Mouse (Mus musculus): ENCODE results near the gene Nwd2. TPM values are rescaled to one million over a fixed set of nuclear protein-coding genes. Genes with fewer than 3 reads are reported as not detected.

Nwd2 gene
- not detected in 2 replicates for polyA plus RNA-seq (2011; ENCODE audit: insufficient read length, low read depth, missing spikeins)

DNA sequence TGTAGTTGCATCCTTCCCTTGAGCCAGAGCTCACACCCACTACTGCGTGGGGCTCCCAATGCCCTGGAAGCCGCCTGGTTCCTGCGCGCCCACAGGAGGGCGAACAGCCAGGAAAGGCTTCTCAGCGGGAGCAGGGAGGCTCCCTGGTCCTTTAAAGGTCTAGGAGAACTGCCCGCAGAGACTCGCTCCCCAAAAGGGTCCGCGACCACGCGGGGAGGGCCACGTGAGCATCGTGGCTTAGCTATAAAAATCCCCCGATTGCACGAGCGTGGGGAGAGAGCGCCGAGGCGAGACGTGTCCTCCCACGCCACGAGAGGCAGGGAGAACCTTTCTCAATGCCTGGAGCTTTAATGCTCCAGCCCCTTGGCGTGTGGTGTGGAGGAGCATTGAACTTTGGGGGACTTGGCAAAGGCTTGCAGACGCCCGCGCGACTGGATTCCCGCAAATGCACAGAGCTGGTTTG, at the start of gene Nwd2:
Gene Nwd2, plus strand, starts transcription at position 33 of the 463 bp plus-strand sequence.
- no peak within 1 kb of the TSS for H3K27ac ChIP-seq (ENCODE audit: insufficient read depth, low read length)
- TF ChIP-seq CTCF (IDR thresholded peaks at IDR 0.05; ENCODE audit: borderline replicate concordance, insufficient read depth, low read length) (no peak), POLR2A (IDR thresholded peaks at IDR 0.05; ENCODE audit: low read depth, low read length) (no peak)
- H3K4me1 ChIP-seq (ENCODE audit: control insufficient read depth, insufficient read depth, low read length), result no peaks in the 10 kb centered on the region
- H3K4me3 ChIP-seq (ENCODE audit: insufficient read depth, low read length), result peak within 1 kb of the TSS; percentile 7

DNA sequence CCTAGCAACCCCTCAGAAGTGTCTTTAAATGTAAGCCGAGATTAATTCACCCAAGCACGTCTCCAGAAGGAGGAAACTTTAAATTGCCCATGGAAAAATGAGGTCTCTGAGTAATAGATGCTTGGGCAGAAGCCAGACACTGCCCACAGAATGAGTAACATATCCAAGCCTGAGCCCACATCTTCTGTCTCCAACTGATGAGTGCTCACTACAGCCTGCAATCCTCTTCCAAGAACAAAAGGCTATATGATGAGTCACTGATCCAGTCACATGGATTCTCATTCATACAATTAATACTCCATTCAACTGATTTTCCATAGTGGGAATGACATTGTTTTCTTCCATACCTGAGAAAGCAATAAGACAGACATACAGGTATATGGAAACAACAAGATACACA, 41.5 kb upstream of the Nwd2 start:
- Histone ChIP-seq H3K4me1 (ENCODE audit: control insufficient read depth, insufficient read depth, low read length) (no peaks in the 10 kb centered on the region), H3K4me3 (ENCODE audit: insufficient read depth, low read length) (no peak overlapping the region), H3K27ac (ENCODE audit: insufficient read depth, low read length) (no peak overlapping the region)
- TF ChIP-seq POLR2A (IDR thresholded peaks at IDR 0.05; ENCODE audit: low read depth, low read length) (no peak), CTCF (IDR thresholded peaks at IDR 0.05; ENCODE audit: borderline replicate concordance, insufficient read depth, low read length) (no peak)

DNA sequence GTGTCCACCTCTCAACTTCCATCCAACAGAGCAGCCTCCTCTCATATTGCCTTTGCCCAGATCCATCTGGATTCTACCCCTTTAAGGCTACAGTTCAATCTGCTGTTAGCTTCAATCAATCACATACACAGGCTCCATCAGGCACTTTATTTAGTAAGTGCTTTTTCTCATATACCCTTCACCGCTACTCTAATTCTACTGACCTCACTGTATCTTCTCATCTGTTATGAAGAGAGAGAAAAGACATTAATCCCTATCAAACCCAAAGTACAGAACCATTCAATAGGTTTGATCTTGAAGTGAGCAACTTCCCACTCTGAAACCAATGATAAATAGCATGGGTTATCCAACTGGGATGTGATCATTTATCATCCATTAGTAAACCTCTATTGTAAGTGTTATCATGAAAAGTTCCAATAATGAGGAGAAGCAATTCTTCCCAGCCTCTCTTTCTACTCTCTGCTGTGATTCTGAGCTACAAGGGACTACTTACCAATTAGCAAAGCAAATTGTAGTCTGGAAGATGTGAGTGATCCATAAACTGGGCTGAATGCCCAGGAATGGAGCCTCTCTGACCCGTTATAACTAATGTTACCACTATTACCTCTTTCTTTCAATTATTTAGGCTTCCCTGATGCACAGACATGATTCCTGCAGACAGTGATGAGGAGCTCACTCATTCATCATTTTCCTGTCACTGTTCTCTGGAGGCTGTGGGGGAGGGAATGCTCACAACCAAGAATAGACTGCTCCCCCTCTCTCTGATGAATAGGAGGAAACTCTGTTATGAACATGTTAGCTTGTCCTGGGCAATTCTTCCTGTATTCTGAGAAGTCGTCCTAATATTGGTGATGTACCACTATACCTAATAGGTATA, 31.9 kb upstream of the Nwd2 start:
- H3K4me1 ChIP-seq (ENCODE audit: control insufficient read depth, insufficient read depth, low read length), result no peaks in the 10 kb centered on the region
- H3K4me3 ChIP-seq (ENCODE audit: insufficient read depth, low read length), result no peak overlapping the region
- H3K27ac ChIP-seq (ENCODE audit: insufficient read depth, low read length), result no peak overlapping the region
- TF ChIP-seq POLR2A (IDR thresholded peaks at IDR 0.05; ENCODE audit: low read depth, low read length) (no peak), CTCF (IDR thresholded peaks at IDR 0.05; ENCODE audit: borderline replicate concordance, insufficient read depth, low read length) (no peak)

DNA sequence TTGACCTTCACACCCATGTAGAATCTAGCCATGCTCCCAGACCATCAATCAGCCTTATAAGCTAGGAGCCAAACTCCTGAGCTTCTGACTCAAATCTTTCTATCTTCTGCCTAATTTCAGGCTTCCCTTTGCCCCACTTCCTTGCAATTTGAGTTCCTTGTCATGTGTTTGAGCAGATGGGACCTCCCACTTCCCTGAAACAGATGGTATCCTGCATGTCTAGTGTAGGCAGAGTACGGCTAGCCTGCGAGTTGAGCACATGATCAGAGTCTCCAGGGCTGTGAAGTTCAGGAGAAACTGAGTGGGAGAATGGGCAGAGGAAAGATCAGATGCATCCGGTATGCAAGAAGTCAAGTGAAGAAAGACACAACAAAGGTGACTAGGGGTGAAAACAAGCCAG, 24.8 kb upstream of the Nwd2 start:
- Histone ChIP-seq H3K4me1 (ENCODE audit: control insufficient read depth, insufficient read depth, low read length) (no peaks in the 10 kb centered on the region), H3K4me3 (ENCODE audit: insufficient read depth, low read length) (no peak overlapping the region), H3K27ac (ENCODE audit: insufficient read depth, low read length) (no peak overlapping the region)
- no peak for TF ChIP-seq POLR2A (IDR thresholded peaks at IDR 0.05; ENCODE audit: low read depth, low read length)
- no peak for TF ChIP-seq CTCF (IDR thresholded peaks at IDR 0.05; ENCODE audit: borderline replicate concordance, insufficient read depth, low read length)

DNA sequence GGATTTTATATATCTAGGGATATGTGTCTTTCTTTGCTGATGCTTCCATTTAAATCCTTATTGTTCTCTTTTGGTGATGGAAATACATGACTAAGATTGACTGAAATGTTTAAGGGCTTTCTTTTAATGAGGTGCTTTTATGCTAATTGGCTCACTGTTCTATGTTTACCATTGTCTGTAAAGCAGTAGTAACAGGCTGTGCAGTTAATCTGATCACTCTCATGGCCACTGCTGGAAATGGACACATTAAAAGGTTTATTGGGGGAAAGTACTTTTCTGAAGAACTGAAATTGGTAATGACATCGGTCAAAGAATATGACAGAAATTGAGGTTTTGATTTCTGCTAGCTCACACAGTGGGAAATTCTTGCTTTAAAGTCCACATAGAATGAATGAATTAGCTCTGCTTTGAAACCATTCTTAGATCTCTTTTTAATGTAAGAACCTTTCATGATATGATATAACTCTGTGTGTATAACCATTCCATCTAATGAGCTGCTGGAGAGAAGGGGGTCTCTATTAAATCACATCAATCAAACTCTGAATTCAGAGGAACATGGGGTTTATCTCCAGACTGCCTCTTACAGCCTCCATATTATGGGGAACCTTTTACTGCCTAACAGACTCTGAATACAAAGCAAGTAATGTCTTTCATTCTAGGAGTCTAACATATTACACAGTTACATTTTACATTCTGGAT, 20.9 kb upstream of the Nwd2 start:
- TF ChIP-seq CTCF (IDR thresholded peaks at IDR 0.05; ENCODE audit: borderline replicate concordance, insufficient read depth, low read length) (no peak), POLR2A (IDR thresholded peaks at IDR 0.05; ENCODE audit: low read depth, low read length) (no peak)
- H3K4me1 ChIP-seq (ENCODE audit: control insufficient read depth, insufficient read depth, low read length), result no peaks in the 10 kb centered on the region
- H3K27ac ChIP-seq (ENCODE audit: insufficient read depth, low read length), result no peak overlapping the region
- H3K4me3 ChIP-seq (ENCODE audit: insufficient read depth, low read length), result no peak overlapping the region

DNA sequence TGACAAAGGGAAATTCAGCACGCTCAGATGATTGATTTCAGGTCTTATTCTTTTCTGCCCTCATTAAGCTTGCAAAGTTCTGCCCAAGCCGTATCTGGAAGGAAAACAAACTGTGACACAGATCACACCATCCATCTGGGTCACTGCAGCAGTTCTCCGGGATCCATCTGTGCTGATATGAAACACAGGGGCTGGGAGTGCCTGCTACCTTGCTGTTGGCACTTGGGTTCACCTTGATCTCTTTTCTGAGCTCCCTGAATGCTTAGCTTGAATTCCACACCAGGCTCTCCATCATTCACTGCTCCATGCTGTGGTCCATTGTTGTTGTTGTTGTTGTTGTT, 20.4 kb upstream of the Nwd2 start:
- H3K27ac ChIP-seq (ENCODE audit: insufficient read depth, low read length), result no peak overlapping the region
- H3K4me3 ChIP-seq (ENCODE audit: insufficient read depth, low read length), result no peak overlapping the region
- no peak for TF ChIP-seq POLR2A (IDR thresholded peaks at IDR 0.05; ENCODE audit: low read depth, low read length)
- TF ChIP-seq CTCF (IDR thresholded peaks at IDR 0.05; ENCODE audit: borderline replicate concordance, insufficient read depth, low read length), result no peak
- H3K4me1 ChIP-seq (ENCODE audit: control insufficient read depth, insufficient read depth, low read length), result no peaks in the 10 kb centered on the region

DNA sequence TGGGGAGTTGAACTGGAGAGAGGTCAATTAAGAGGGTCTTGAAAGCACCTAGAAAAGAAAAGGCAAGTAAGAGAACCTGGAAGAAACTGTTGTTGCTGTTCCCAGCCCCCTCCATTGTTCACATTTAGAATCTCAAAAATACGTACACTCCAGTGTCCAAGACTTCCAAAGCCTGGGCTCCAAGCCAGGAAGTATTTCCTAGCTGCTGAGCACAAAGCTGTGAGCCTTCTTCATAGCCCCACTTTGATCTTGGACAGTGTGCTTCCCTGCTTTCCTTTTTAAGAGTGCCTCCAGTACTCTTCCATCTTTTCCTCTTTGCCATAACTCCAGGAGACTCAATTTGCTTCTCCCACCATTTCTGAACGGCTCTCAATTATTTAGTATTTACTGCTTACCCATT, 14.3 kb upstream of the Nwd2 start:
- Histone ChIP-seq H3K4me1 (ENCODE audit: control insufficient read depth, insufficient read depth, low read length) (no peaks in the 10 kb centered on the region), H3K27ac (ENCODE audit: insufficient read depth, low read length) (no peak overlapping the region), H3K4me3 (ENCODE audit: insufficient read depth, low read length) (no peak overlapping the region)
- TF ChIP-seq CTCF (IDR thresholded peaks at IDR 0.05; ENCODE audit: borderline replicate concordance, insufficient read depth, low read length) (no peak), POLR2A (IDR thresholded peaks at IDR 0.05; ENCODE audit: low read depth, low read length) (no peak)

DNA sequence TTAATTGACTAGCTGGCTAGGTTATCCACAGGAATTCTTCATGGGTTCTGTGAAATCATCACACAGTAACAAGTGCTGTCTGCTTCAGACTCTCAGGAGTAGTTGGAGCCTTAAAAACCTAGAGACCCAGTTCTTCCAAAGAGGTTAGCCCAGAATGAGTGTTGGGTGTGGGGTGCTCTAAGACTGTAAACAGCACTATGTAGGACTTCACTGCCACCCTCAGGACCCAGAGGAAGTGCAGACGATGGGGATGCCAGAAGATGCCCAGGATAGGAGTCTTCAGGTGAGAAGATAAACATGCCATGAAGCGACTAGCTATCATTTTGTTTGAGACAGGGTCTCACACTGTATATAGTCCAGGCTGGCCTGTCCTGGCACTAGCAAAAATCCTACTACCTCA, 715 bp upstream of the Nwd2 start:
- Histone ChIP-seq H3K27ac (ENCODE audit: insufficient read depth, low read length) (no peak overlapping the region), H3K4me3 (ENCODE audit: insufficient read depth, low read length) (no peak overlapping the region), H3K4me1 (ENCODE audit: control insufficient read depth, insufficient read depth, low read length) (no peaks in the 10 kb centered on the region)
- no peak for TF ChIP-seq CTCF (IDR thresholded peaks at IDR 0.05; ENCODE audit: borderline replicate concordance, insufficient read depth, low read length)
- no peak for TF ChIP-seq POLR2A (IDR thresholded peaks at IDR 0.05; ENCODE audit: low read depth, low read length)

DNA sequence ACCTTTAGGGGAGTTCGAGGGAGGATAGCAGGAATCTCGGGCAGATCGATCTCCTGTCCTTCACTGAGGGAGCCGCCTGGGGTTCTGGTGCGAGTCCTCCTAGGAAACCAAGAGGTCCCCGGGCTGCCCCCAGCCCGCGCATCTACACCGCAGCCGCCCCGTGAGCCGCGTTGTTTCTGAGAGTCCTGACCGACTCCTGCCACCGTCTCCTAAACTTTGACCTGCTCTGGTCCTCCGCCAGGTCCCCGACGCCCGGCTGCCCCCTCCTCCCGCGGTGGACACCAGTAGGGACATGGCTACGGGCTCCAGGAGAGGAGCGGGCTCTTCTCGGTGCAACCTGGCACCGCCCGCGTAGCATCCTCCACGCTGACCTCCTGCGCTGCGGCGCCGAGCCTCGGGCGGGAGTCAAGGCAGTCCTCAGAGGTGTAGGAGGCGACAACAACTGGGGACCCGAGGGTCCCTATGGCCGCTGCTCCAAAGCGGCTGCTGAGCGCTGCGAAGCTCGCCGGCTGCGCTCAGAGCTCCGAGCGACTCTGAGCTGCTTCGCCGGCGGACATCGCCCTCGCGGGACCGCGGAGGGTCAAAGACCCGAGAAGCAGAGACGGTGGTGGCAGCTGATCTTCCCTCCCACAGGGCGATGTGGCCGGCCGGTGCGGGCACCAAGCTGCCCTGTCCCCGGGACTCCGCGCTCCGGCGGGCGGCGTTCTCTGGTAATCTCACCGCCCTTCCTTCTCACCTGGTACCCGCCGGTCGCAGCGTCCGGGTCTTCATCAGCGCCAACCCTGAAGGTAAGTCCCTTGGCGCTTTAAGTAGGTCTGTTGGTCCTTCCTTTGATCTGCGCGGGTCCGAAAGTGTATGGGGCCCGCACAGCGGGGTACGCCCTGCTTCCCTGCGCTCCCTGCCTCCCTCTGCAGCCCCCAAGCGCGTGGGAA, 897 bp downstream of the Nwd2 start:
- no peaks in the 10 kb centered on the region for H3K4me1 ChIP-seq (ENCODE audit: control insufficient read depth, insufficient read depth, low read length)
- TF ChIP-seq POLR2A (IDR thresholded peaks at IDR 0.05; ENCODE audit: low read depth, low read length) (no peak), CTCF (IDR thresholded peaks at IDR 0.05; ENCODE audit: borderline replicate concordance, insufficient read depth, low read length) (no peak)
- no peak overlapping the region for H3K27ac ChIP-seq (ENCODE audit: insufficient read depth, low read length)
- H3K4me3 ChIP-seq (ENCODE audit: insufficient read depth, low read length), result peak overlapping the region; percentile 7
